Mouse (Mus musculus) ES-E14 (cell line): ENCODE data around the gene H2-T3.
"Not testable (repeated sequence)": the region's sequence is repeated elsewhere in the genome, so short reads cannot be mapped to it uniquely, and the experiment has no call there.

ENCODE experiments used
- HCFC1 ChIP-seq: IDR thresholded peaks from 2 replicates; pipeline ENCODE4 v1.6.1; 2012; ENCODE audit warnings: low read length, inconsistent platforms, borderline replicate concordance; ENCODE audit not compliant: insufficient read depth
- MAFK ChIP-seq: IDR thresholded peaks from 2 replicates; pipeline ENCODE4 v1.6.1; 2014; ENCODE audit warnings: mild to moderate bottlenecking, low read depth, low read length, inconsistent platforms; ENCODE audit not compliant: insufficient read depth
- ZC3H11A ChIP-seq: IDR thresholded peaks from 2 replicates; pipeline ENCODE4 v1.6.1; 2012; ENCODE audit warnings: low read depth, mild to moderate bottlenecking, inconsistent platforms, low read length, borderline replicate concordance
- ZNF384 ChIP-seq: IDR thresholded peaks from 2 replicates; pipeline ENCODE4 v1.6.1; 2012; ENCODE audit warnings: low read depth, low read length, inconsistent platforms

DNA sequence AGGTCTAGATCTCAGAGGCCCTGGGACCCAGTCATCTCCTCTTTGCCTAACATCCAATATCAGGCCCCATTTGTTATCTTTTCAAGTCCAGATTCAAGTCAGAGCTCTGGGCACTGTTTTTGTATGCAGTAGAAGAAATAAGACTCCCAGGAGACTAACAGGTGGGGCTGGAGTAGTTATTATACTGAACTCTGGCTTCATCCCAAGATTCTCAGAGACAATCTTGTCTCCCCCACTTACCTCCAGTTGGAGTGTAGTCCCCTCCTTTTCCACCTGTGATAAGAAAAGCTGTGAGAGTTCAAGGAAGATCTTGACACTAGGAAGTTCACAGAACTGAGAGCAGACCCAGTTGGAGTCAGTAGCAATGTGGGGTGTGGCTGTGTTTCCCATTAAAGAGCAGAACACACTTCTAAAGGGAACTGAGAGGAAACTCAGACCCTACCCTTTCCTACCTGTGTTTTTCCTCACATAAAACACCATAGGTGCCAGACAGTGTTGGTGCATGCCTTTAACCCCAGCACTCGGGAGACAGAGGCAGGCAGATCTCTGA lies 53.7 kb downstream of the H2-T3 start:
- not testable (repeated sequence) for TF ChIP-seq MAFK, ZNF384, ZC3H11A, HCFC1
